Mouse (Mus musculus) bone marrow, adult 2 months (tissue): ENCODE data around the gene Pld1.
"Not testable (repeated sequence)": the region's sequence is repeated elsewhere in the genome, so short reads cannot be mapped to it uniquely, and the experiment has no call there.

ENCODE experiments used
- CTCF ChIP-seq: fragments of 200-500 bp; IDR thresholded peaks from 2 replicates; pipeline ENCODE4 v1.5.1; 2011; ENCODE audit warnings: low read length, control low read depth; ENCODE audit not compliant: control insufficient read depth, insufficient read depth
- POLR2A ChIP-seq: fragments of 200-500 bp; IDR thresholded peaks from 2 replicates; pipeline ENCODE4 v1.6.1; 2011; ENCODE audit warnings: low read depth, mild to moderate bottlenecking, control low read depth, low read length, borderline replicate concordance; ENCODE audit not compliant: control insufficient read depth

GRCm38 (mm10) chr3:27945397-27945796, 6.9 kb downstream of the Pld1 start:
- TF ChIP-seq CTCF, POLR2A: not testable (repeated sequence)
